In the genomic region with DNA sequence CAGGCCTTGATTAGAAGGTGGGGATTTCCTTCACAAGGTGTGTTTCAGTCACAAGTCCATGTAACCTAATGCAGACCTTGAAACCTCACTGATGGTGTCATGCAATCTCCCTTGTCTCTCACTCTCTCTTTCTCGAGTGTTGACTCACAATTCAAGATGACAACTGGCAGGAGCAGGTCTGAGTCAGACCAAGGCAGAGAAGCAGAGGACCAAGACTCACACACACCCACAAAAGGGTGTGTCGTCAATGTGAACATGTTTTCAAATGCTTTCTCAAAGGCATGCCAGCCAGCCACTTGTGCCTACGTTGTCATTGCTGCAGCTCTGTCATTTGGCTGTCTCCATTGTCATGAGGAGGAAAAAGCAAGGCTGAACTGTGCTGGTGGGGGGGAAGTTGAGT, we compare ENCODE assay signal across 15 mouse cellular contexts. TPM values are rescaled to one million over a fixed set of nuclear protein-coding genes. Genes with fewer than 3 reads are reported as not detected.
DNase-seq lines count a peak whose midpoint lies in the region; ATAC-seq and TF ChIP-seq lines count a peak whose summit lies in the region.
"Had no signal": no experiment of that assay in that cellular context is flagged by ENCODE, and none has a peak within 500 bp of the region (broad histone marks: within the 10 kb centered on the region; RNA-seq: fewer than 3 reads in every experiment).

No protein-coding gene starts in this region.

- WGBS in heart, embryonic 11.5 days (ENCODE audit: insufficient replicate concordance) = 64% methylated on average over 3 of the region's 3 CpGs
- WGBS in intestine, postnatal 0 days = 59% methylated on average over 3 of the region's 3 CpGs
- 92% methylated on average over 3 of the region's 3 CpGs for WGBS in thymus, adult 2 months

- H3K9ac ChIP-seq in heart, embryonic 11.5 days (ENCODE audit: low read depth, low read length) = no peak overlapping the region
- H3K9ac ChIP-seq in intestine, postnatal 0 days (ENCODE audit: low read depth, low read length) = no peak overlapping the region
- H3K9ac ChIP-seq: forebrain, postnatal 0 days; heart, embryonic 12.5 days had no signal

- H3K9me3 ChIP-seq in heart, embryonic 11.5 days (replicated peaks; ENCODE audit: control insufficient read depth, low read length) = no peaks in the 10 kb centered on the region
- no peaks in the 10 kb centered on the region for H3K9me3 ChIP-seq in intestine, postnatal 0 days (ENCODE audit: control insufficient read depth)
- H3K9me3 ChIP-seq: heart, embryonic 12.5 days; midbrain, embryonic 10.5 days had no signal

- no peak overlapping the region for H3K27ac ChIP-seq in heart, embryonic 11.5 days (ENCODE audit: low read depth, low read length)
- no peak overlapping the region for H3K27ac ChIP-seq in intestine, postnatal 0 days (ENCODE audit: low read depth, low read length)
- no peak overlapping the region for H3K27ac ChIP-seq in thymus, adult 2 months (ENCODE audit: control insufficient read depth, insufficient read depth, low read length)
- H3K27ac ChIP-seq: kidney, postnatal 0 days; midbrain, embryonic 10.5 days had no signal

- TF ChIP-seq CTCF in intestine, postnatal 0 days (IDR thresholded peaks at IDR 0.05; ENCODE audit: low read depth) = no peak
- no peak for TF ChIP-seq CTCF in thymus, adult 2 months (IDR thresholded peaks at IDR 0.05; ENCODE audit: borderline replicate concordance, control insufficient read depth, extremely low read depth, insufficient read depth, low read length, poor library complexity)

- peak; percentile 77 for DNase-seq in heart, adult 11 months
- DNase-seq in 416B (ENCODE audit: low read depth) = peak; percentile 50
- peak; percentile 14 for DNase-seq in adipocyte (ENCODE audit: low spot score)
- DNase-seq in thymus, postnatal 4 days = no peak
- no peak for DNase-seq in frontal cortex, adult 2 months (ENCODE audit: extremely low spot score in 1 of 2, low spot score in 1 of 2)
- no peak for DNase-seq in thymus, adult 2 months
- DNase-seq: cerebellum, postnatal 14 days; forebrain, postnatal 0 days; gastrocnemius, postnatal 25 days; heart, postnatal 4 days had no signal

- no peaks in the 10 kb centered on the region for H3K27me3 ChIP-seq in heart, embryonic 11.5 days (ENCODE audit: control insufficient read depth, insufficient read depth, low read length)
- H3K27me3 ChIP-seq in intestine, postnatal 0 days (replicated peaks; ENCODE audit: control insufficient read depth, insufficient read depth, low read length) = no peaks in the 10 kb centered on the region
- no peaks in the 10 kb centered on the region for H3K27me3 ChIP-seq in thymus, adult 2 months (ENCODE audit: control insufficient read depth, insufficient read depth, low read length)
- H3K27me3 ChIP-seq: heart, embryonic 12.5 days had no signal

- ATAC-seq in heart, embryonic 11.5 days (replicated peaks; ENCODE audit: insufficient number of reproducible peaks, low FRiP score, low TSS enrichment) = no peak
- ATAC-seq in intestine, postnatal 0 days = peak; percentile 84
- ATAC-seq: forebrain, postnatal 0 days had no signal

- peaks cover 26% of the 10 kb centered on the region for H3K4me1 ChIP-seq in heart, embryonic 11.5 days (ENCODE audit: control insufficient read depth, insufficient read depth, low read length)
- peaks cover 4% of the 10 kb centered on the region; the same call in 1 of the 2 replicates for H3K4me1 ChIP-seq in intestine, postnatal 0 days (replicated peaks; ENCODE audit: control insufficient read depth, insufficient read depth, low read length)
- peaks cover 6% of the 10 kb centered on the region for H3K4me1 ChIP-seq in thymus, adult 2 months (replicated peaks; ENCODE audit: control insufficient read depth, insufficient read depth, low read length)

- no peak overlapping the region for H3K4me2 ChIP-seq in heart, embryonic 11.5 days
- H3K4me2 ChIP-seq in intestine, postnatal 0 days (replicated peaks; ENCODE audit: low read depth) = no peak overlapping the region
- H3K4me2 ChIP-seq: heart, embryonic 12.5 days had no signal

- TF ChIP-seq POLR2A in thymus, adult 2 months (IDR thresholded peaks at IDR 0.05; ENCODE audit: control insufficient read depth, extremely low read depth, insufficient read depth, low read length, poor library complexity) = no peak

- no peak overlapping the region for H3K4me3 ChIP-seq in heart, embryonic 11.5 days (ENCODE audit: low read depth, low read length)
- H3K4me3 ChIP-seq in intestine, postnatal 0 days (ENCODE audit: low read depth, low read length) = no peak overlapping the region
- H3K4me3 ChIP-seq in thymus, adult 2 months (ENCODE audit: control insufficient read depth, insufficient read depth, low read length) = no peak overlapping the region
- H3K4me3 ChIP-seq: heart, embryonic 12.5 days; midbrain, embryonic 10.5 days had no signal

- no peaks in the 10 kb centered on the region for H3K36me3 ChIP-seq in heart, embryonic 11.5 days (ENCODE audit: control insufficient read depth, insufficient read depth, low read length)
- H3K36me3 ChIP-seq in intestine, postnatal 0 days (ENCODE audit: control insufficient read depth, insufficient read depth) = no peaks in the 10 kb centered on the region; the same call in 1 of the 2 replicates
- no peaks in the 10 kb centered on the region for H3K36me3 ChIP-seq in thymus, adult 2 months (ENCODE audit: control insufficient read depth, insufficient read depth, low read length)
- H3K36me3 ChIP-seq: heart, embryonic 12.5 days had no signal

RNA-seq across cellular contexts. Expression of a gene that starts 56.6 kb away (rescaled TPM):
- 20.9 and 22.8 TPM in 2 replicates for polyA plus RNA-seq in heart, embryonic 11.5 days (2014; fragmentation: Nextera tagmentation; extraction: Ambion mirVana)
- 34.5 and 36.5 TPM in 2 replicates for polyA plus RNA-seq in intestine, postnatal 0 days (2015; fragmentation: Nextera tagmentation; extraction: Ambion mirVana)
- 27.4 and 28.1 TPM in 2 replicates for polyA plus RNA-seq in frontal cortex, adult 2 months (2012; rRNA removed)
- polyA plus RNA-seq in thymus, adult 2 months (2012; rRNA removed) = 24.8 and 40.2 TPM in 2 replicates

Comparison
In these comparisons a context has a peak if more than half of its experiments do, and no peak if none do; other contexts are left out.
1. DNase-seq: peak in heart, adult 11 months (single experiment), 416B (single experiment) and adipocyte (single experiment); none in thymus, postnatal 4 days (single experiment), frontal cortex, adult 2 months (0 of 2) and thymus, adult 2 months (single experiment).